Mouse (Mus musculus) C2C12 (cell line): ENCODE results near the gene Gm49387. TPM values are rescaled to one million over a fixed set of nuclear protein-coding genes. Genes with fewer than 3 reads are reported as not detected.

Experiments used
- H3K27me3 ChIP-seq: one replicate; pipeline ENCODE4 v1.6.1; 2011; ENCODE audit not compliant: control insufficient read depth, insufficient read depth, insufficient read length
- H3K36me3 ChIP-seq: one replicate; pipeline ENCODE4 v1.6.1; 2011; ENCODE audit not compliant: control insufficient read depth, insufficient read depth
- H3K4me3 ChIP-seq: one replicate; pipeline ENCODE4 v1.5.1; 2011; ENCODE audit warnings: mild to moderate bottlenecking, control low read depth; ENCODE audit not compliant: poor library complexity, insufficient read depth, severe bottlenecking
- H3K79me2 ChIP-seq: one replicate; pipeline ENCODE4 v1.6.1; 2011; ENCODE audit not compliant: control insufficient read depth, insufficient read depth
- H3K79me3 ChIP-seq: one replicate; pipeline ENCODE4 v1.6.1; 2011; ENCODE audit warnings: low read depth, control low read depth
- H3ac ChIP-seq: one replicate; pipeline ENCODE3; 2011; ENCODE audit warnings: low read depth; ENCODE audit not compliant: control insufficient read depth, insufficient read length
- CEBPB ChIP-seq: IDR thresholded peaks from one replicate; pipeline ENCODE4 v1.6.1; 2011; ENCODE audit warnings: low read depth, mild to moderate bottlenecking, control low read depth, moderate library complexity
- CTCF ChIP-seq: IDR thresholded peaks from one replicate; pipeline ENCODE4 v1.5.1; 2011; ENCODE audit not compliant: control insufficient read depth, insufficient read depth, insufficient read length
- FOSL1 ChIP-seq: IDR thresholded peaks from one replicate; pipeline ENCODE4 v1.8.0; 2011; ENCODE audit warnings: mild to moderate bottlenecking, low read length; ENCODE audit not compliant: poor library complexity, insufficient read depth, severe bottlenecking
- MAX ChIP-seq: IDR thresholded peaks from one replicate; pipeline ENCODE4 v1.6.1; 2011; ENCODE audit warnings: mild to moderate bottlenecking, control low read depth
- MYOD1 ChIP-seq: IDR thresholded peaks from one replicate; pipeline ENCODE4 v1.6.1; 2011; ENCODE audit warnings: low read depth; ENCODE audit not compliant: control insufficient read depth, insufficient read length
- MYOG ChIP-seq: IDR thresholded peaks from one replicate; pipeline ENCODE4 v1.6.1; 2011; ENCODE audit not compliant: control insufficient read depth, insufficient read length; ENCODE audit errors: extremely low read depth
- USF1 ChIP-seq: IDR thresholded peaks from one replicate; pipeline ENCODE4 v1.6.1; 2011; ENCODE audit warnings: low read depth, mild to moderate bottlenecking, control low read depth, moderate library complexity
- polyA plus RNA-seq: library from polyadenylated mRNA; unstranded; fragments of >200 nt; fragmentation: generic; extraction: Trizol; gene quantifications from one replicate; pipeline ENCODE4 v1.2.1, GENCODE M21; 2012; ENCODE audit warnings: missing spikeins

Gene Gm49387
- polyA plus RNA-seq, 1 experiment = not detected

GRCm38 (mm10) chr14:31667741-31668140, 27.1 kb upstream of the Gm49387 start:
- Histone ChIP-seq H3K4me3 (no peak overlapping the region), H3K79me2 (peaks cover 12% of the 10 kb centered on the region), H3K79me3 (no peaks in the 10 kb centered on the region), H3K27me3 (no peaks in the 10 kb centered on the region), H3ac (no peak overlapping the region), H3K36me3 (peaks cover 7% of the 10 kb centered on the region)
- TF ChIP-seq MAX (no peak), MYOD1 (no peak)

GRCm38 (mm10) chr14:31666931-31667705, 26.4 kb upstream of the Gm49387 start:
- H3K27me3 ChIP-seq = no peaks in the 10 kb centered on the region
- peaks cover 7% of the 10 kb centered on the region for H3K36me3 ChIP-seq
- no peaks in the 10 kb centered on the region for H3K79me3 ChIP-seq
- H3K4me3 ChIP-seq = no peak overlapping the region
- no peak overlapping the region for H3ac ChIP-seq
- TF ChIP-seq MYOG = no peak
- no peak for TF ChIP-seq CTCF
- no peak for TF ChIP-seq FOSL1
- no peak for TF ChIP-seq USF1
- TF ChIP-seq CEBPB = no peak
- TF ChIP-seq MAX = no peak
- TF ChIP-seq MYOD1 = no peak
- H3K79me2 ChIP-seq = peaks cover 12% of the 10 kb centered on the region

GRCm38 (mm10) chr14:31665566-31665940, 24.9 kb upstream of the Gm49387 start:
- Histone ChIP-seq H3ac (peak overlapping the region; percentile 58), H3K36me3 (peaks cover 7% of the 10 kb centered on the region), H3K79me2 (peaks cover 22% of the 10 kb centered on the region), H3K79me3 (no peaks in the 10 kb centered on the region), H3K27me3 (no peaks in the 10 kb centered on the region), H3K4me3 (no peak overlapping the region)
- TF ChIP-seq FOSL1 (no peak), MAX (peak; percentile 9)

GRCm38 (mm10) chr14:31664903-31665565, 24.4 kb upstream of the Gm49387 start:
- Histone ChIP-seq H3K79me3 (no peaks in the 10 kb centered on the region), H3K4me3 (no peak overlapping the region), H3K27me3 (no peaks in the 10 kb centered on the region), H3ac (peak overlapping the region; percentile 4), H3K79me2 (peaks cover 27% of the 10 kb centered on the region), H3K36me3 (peaks cover 7% of the 10 kb centered on the region)
- no peak for TF ChIP-seq MAX
- TF ChIP-seq MYOD1 = peak; percentile 30

- Histone ChIP-seq H3K27me3 (no peaks in the 10 kb centered on the region), H3K79me3 (no peaks in the 10 kb centered on the region), H3ac (peak overlapping the region; percentile 63), H3K4me3 (no peak overlapping the region), H3K36me3 (peaks cover 7% of the 10 kb centered on the region), H3K79me2 (peaks cover 29% of the 10 kb centered on the region)
- TF ChIP-seq MYOG (no peak), FOSL1 (peak; percentile 35), CEBPB (no peak), CTCF (no peak)
Observed at GRCm38 (mm10) chr14:31664100-31664902, 23.6 kb upstream of the Gm49387 start.

GRCm38 (mm10) chr14:31663376-31664099, 22.9 kb upstream of the Gm49387 start:
- TF ChIP-seq FOSL1 = no peak
- no peak for TF ChIP-seq CTCF
- no peak for TF ChIP-seq MYOG
- TF ChIP-seq CEBPB = no peak
- TF ChIP-seq MYOD1 = no peak
- no peak for TF ChIP-seq MAX
- TF ChIP-seq USF1 = no peak
- peak overlapping the region; percentile 63 for H3ac ChIP-seq
- H3K79me2 ChIP-seq = peaks cover 31% of the 10 kb centered on the region
- no peaks in the 10 kb centered on the region for H3K27me3 ChIP-seq
- H3K36me3 ChIP-seq = peaks cover 7% of the 10 kb centered on the region
- no peaks in the 10 kb centered on the region for H3K79me3 ChIP-seq
- no peak overlapping the region for H3K4me3 ChIP-seq
